Mouse (Mus musculus) adrenal gland, adult (tissue): ENCODE results near the gene Stk24.

ENCODE experiments used
- DNase-seq, 2 experiments: peaks; one replicate each; pipeline ENCODE4 v3.0.0; 2022 to 2023; ENCODE audit warnings: low spot score in 1 of 2; ENCODE audit not compliant: inconsistent age in 2 of 2

The Stk24 gene

GRCm38 (mm10) chr14:121351737-121352136 lies 28.1 kb downstream of the Stk24 start:
- peak in 1 of 2 experiments; percentile 63 for DNase-seq

GRCm38 (mm10) chr14:121350011-121350410 lies 29.8 kb downstream of the Stk24 start:
- DNase-seq = no peak

GRCm38 (mm10) chr14:121349291-121349690 lies 30.5 kb downstream of the Stk24 start:
- no peak for DNase-seq

GRCm38 (mm10) chr14:121348256-121348655 lies 31.6 kb downstream of the Stk24 start:
- DNase-seq = peak; percentile 64 to 72

- peak in 1 of 2 experiments; percentile 77 for DNase-seq
These were observed 32.7 kb downstream of the Stk24 start for GRCm38 (mm10) chr14:121347134-121347533.

- DNase-seq = peak in 1 of 2 experiments; percentile 70
These were observed 33.2 kb downstream of the Stk24 start for GRCm38 (mm10) chr14:121346654-121347053.

- DNase-seq = peak in 1 of 2 experiments; percentile 67
These were observed 33.8 kb downstream of the Stk24 start for GRCm38 (mm10) chr14:121346053-121346452.

GRCm38 (mm10) chr14:121344928-121345327 lies 34.9 kb downstream of the Stk24 start:
- peak in 1 of 2 experiments; percentile 51 for DNase-seq

- DNase-seq = no peak
These were observed 36.9 kb downstream of the Stk24 start for GRCm38 (mm10) chr14:121342885-121343284.

GRCm38 (mm10) chr14:121339951-121340401 lies 39.8 kb downstream of the Stk24 start:
- DNase-seq = peak; percentile 76 to 91

- peak in 1 of 2 experiments; percentile 62 for DNase-seq
These were observed 40.8 kb downstream of the Stk24 start for GRCm38 (mm10) chr14:121338819-121339573.

GRCm38 (mm10) chr14:121330090-121330408 lies 49.8 kb downstream of the Stk24 start:
- DNase-seq = no peak

- no peak for DNase-seq
These were observed 50.3 kb downstream of the Stk24 start for GRCm38 (mm10) chr14:121329401-121330089.

- no peak for DNase-seq
These were observed 50.9 kb downstream of the Stk24 start for GRCm38 (mm10) chr14:121328878-121329277.

- DNase-seq = no peak
These were observed 53.4 kb downstream of the Stk24 start for GRCm38 (mm10) chr14:121326432-121326831.

- DNase-seq = no peak
These were observed 55.1 kb downstream of the Stk24 start for GRCm38 (mm10) chr14:121324521-121325330.

GRCm38 (mm10) chr14:121322641-121323040 lies 57.2 kb downstream of the Stk24 start:
- no peak for DNase-seq

GRCm38 (mm10) chr14:121322150-121322549 lies 57.7 kb downstream of the Stk24 start:
- DNase-seq = no peak

- no peak for DNase-seq
These were observed 61.4 kb downstream of the Stk24 start for GRCm38 (mm10) chr14:121318382-121318781.

- no peak for DNase-seq
These were observed 62.5 kb downstream of the Stk24 start for GRCm38 (mm10) chr14:121317312-121317671.

GRCm38 (mm10) chr14:121316631-121317311 lies 63.0 kb downstream of the Stk24 start:
- no peak for DNase-seq
